Mouse (Mus musculus) CH12.LX (cell line): ENCODE measurements around the gene Dlg2. TPM values are rescaled to one million over a fixed set of nuclear protein-coding genes. Genes with fewer than 3 reads are reported as not detected.

Source experiments
- DNase-seq: peaks from one replicate; pipeline ENCODE4 v3.0.0-alpha.2; 2013; ENCODE audit errors: extremely low read depth
- H3K27ac ChIP-seq: 2 replicates; pipeline ENCODE4 v1.5.1; 2012; ENCODE audit warnings: low read depth, mild to moderate bottlenecking, control low read depth, moderate library complexity; ENCODE audit not compliant: insufficient read depth
- H3K27me3 ChIP-seq: replicated peaks from 2 replicates; pipeline ENCODE3; 2012; ENCODE audit warnings: inconsistent platforms
- H3K36me3 ChIP-seq, 2 experiments: replicated peaks in 1 of 2; 2 replicates each; pipeline versions ENCODE3 to v1.6.1; 2012; ENCODE audit warnings: inconsistent platforms in 1 of 2, low read length in 1 of 2, mild to moderate bottlenecking in 1 of 2, mixed read lengths in 1 of 2, moderate library complexity in 1 of 2; ENCODE audit not compliant: control insufficient read depth in 1 of 2, insufficient read depth in 1 of 2
- H3K4me1 ChIP-seq, 2 experiments: 2 replicates each; pipeline ENCODE4 v1.6.1; 2012; ENCODE audit warnings: inconsistent platforms in 1 of 2, moderate library complexity in 1 of 2; ENCODE audit not compliant: insufficient read depth in 2 of 2, control insufficient read depth in 1 of 2
- H3K4me2 ChIP-seq: 2 replicates; pipeline ENCODE4 v1.6.1; 2012; ENCODE audit warnings: low read depth, mild to moderate bottlenecking, control low read depth; ENCODE audit not compliant: poor library complexity, insufficient read depth, severe bottlenecking
- H3K4me3 ChIP-seq, 3 experiments: fragments of 150-350 bp in 1 of 3; sonication (generic) in 1 of 3; replicated peaks in 1 of 3; 2 replicates each; pipeline versions ENCODE3 to v1.5.1; 2011 to 2012; ENCODE audit warnings: low read depth in 2 of 3, low read length in 2 of 3, mild to moderate bottlenecking in 2 of 3, moderate library complexity in 2 of 3, control low read depth in 1 of 3, improper control_type of control experiment in 1 of 3, inconsistent platforms in 1 of 3, mixed read lengths in 1 of 3; ENCODE audit not compliant: poor library complexity in 1 of 3
- H3K79me2 ChIP-seq: replicated peaks from 2 replicates; pipeline ENCODE4 v1.6.1; 2012; ENCODE audit warnings: mild to moderate bottlenecking, moderate library complexity; ENCODE audit not compliant: control insufficient read depth, poor library complexity, insufficient read depth, severe bottlenecking; ENCODE audit errors: extremely low read depth
- H3K9ac ChIP-seq: 2 replicates; pipeline ENCODE4 v1.6.1; 2012; ENCODE audit warnings: low read depth, mild to moderate bottlenecking, control low read depth, moderate library complexity; ENCODE audit not compliant: insufficient read depth
- H3K9me3 ChIP-seq: replicated peaks from 2 replicates; pipeline ENCODE3; 2012; ENCODE audit warnings: low read length, inconsistent platforms, mixed read lengths
- CHD2 ChIP-seq: IDR thresholded peaks from 2 replicates; pipeline ENCODE4 v1.6.1; 2011; ENCODE audit warnings: low read length, improper control_type of control experiment
- CTCF ChIP-seq, 2 experiments: IDR thresholded peaks in 1 of 2; conservative IDR thresholded peaks in 1 of 2; 2 replicates each; pipeline ENCODE4 v1.5.1; 2011 to 2012; ENCODE audit warnings: low read depth in 2 of 2, low read length in 2 of 2, improper control_type of control experiment in 1 of 2, inconsistent platforms in 1 of 2, mild to moderate bottlenecking in 1 of 2, moderate library complexity in 1 of 2
- ELF1 ChIP-seq: IDR thresholded peaks from 2 replicates; pipeline ENCODE4 v1.6.1; 2014; ENCODE audit warnings: low read depth, mild to moderate bottlenecking, inconsistent platforms, low read length, improper control_type of control experiment
- EP300 ChIP-seq: IDR thresholded peaks from 2 replicates; pipeline ENCODE4 v1.6.1; 2011; ENCODE audit warnings: low read length, improper control_type of control experiment
- ETS1 ChIP-seq: conservative IDR thresholded peaks from 2 replicates; pipeline ENCODE4 v1.6.1; 2012; ENCODE audit warnings: low read depth, mild to moderate bottlenecking, inconsistent platforms, low read length, improper control_type of control experiment, moderate library complexity
- GABPA ChIP-seq: IDR thresholded peaks from 2 replicates; pipeline ENCODE4 v1.6.1; 2012; ENCODE audit warnings: low read depth, low read length, improper control_type of control experiment, inconsistent platforms; ENCODE audit not compliant: insufficient replicate concordance
- HCFC1 ChIP-seq: IDR thresholded peaks from 2 replicates; pipeline ENCODE4 v1.6.1; 2012; ENCODE audit warnings: low read depth, mild to moderate bottlenecking, inconsistent platforms, low read length, improper control_type of control experiment
- IRF4 ChIP-seq: IDR thresholded peaks from 2 replicates; pipeline ENCODE4 v1.6.1; 2014; ENCODE audit warnings: low read depth, mild to moderate bottlenecking, inconsistent platforms, low read length, improper control_type of control experiment
- JUN ChIP-seq: IDR thresholded peaks from 2 replicates; pipeline ENCODE4 v1.6.1; 2011; ENCODE audit warnings: low read depth, mild to moderate bottlenecking, low read length, improper control_type of control experiment, moderate library complexity; ENCODE audit not compliant: insufficient read depth
- MAZ ChIP-seq: IDR thresholded peaks from 2 replicates; pipeline ENCODE4 v1.6.1; 2012; ENCODE audit warnings: low read depth, mild to moderate bottlenecking, inconsistent platforms, low read length, improper control_type of control experiment, moderate library complexity
- MXI1 ChIP-seq: IDR thresholded peaks from 2 replicates; pipeline ENCODE4 v1.6.1; 2011; ENCODE audit warnings: mild to moderate bottlenecking, low read depth, low read length, improper control_type of control experiment
- MYC ChIP-seq: IDR thresholded peaks from 2 replicates; pipeline ENCODE4 v1.6.1; 2011; ENCODE audit warnings: low read depth, mild to moderate bottlenecking, improper control_type of control experiment, low read length
- NELFE ChIP-seq: IDR thresholded peaks from 2 replicates; pipeline ENCODE4 v1.6.1; 2011; ENCODE audit warnings: low read depth, low read length, improper control_type of control experiment
- NRF1 ChIP-seq: IDR thresholded peaks from 2 replicates; pipeline ENCODE4 v1.6.1; 2014; ENCODE audit warnings: low read depth, mild to moderate bottlenecking, inconsistent platforms, low read length, improper control_type of control experiment, moderate library complexity
- PAX5 ChIP-seq: IDR thresholded peaks from 2 replicates; pipeline ENCODE4 v1.6.1; 2012; ENCODE audit warnings: low read length, inconsistent platforms, mixed read lengths
- POLR2A ChIP-seq: IDR thresholded peaks from 2 replicates; pipeline ENCODE4 v1.6.1; 2011; ENCODE audit warnings: low read depth, mild to moderate bottlenecking, improper control_type of control experiment, low read length
- RAD21 ChIP-seq: IDR thresholded peaks from 2 replicates; pipeline ENCODE4 v1.6.1; 2011; ENCODE audit warnings: low read depth, mild to moderate bottlenecking, low read length, improper control_type of control experiment, moderate library complexity
- RCOR1 ChIP-seq: conservative IDR thresholded peaks from 2 replicates; pipeline ENCODE4 v1.6.1; 2012; ENCODE audit warnings: low read depth, mild to moderate bottlenecking, inconsistent platforms, low read length, improper control_type of control experiment
- SMC3 ChIP-seq: IDR thresholded peaks from 2 replicates; pipeline ENCODE4 v1.6.1; 2011; ENCODE audit warnings: low read depth, low read length, improper control_type of control experiment
- TCF12 ChIP-seq: IDR thresholded peaks from 2 replicates; pipeline ENCODE4 v1.6.1; 2014; ENCODE audit warnings: low read depth, mild to moderate bottlenecking, inconsistent platforms, low read length, improper control_type of control experiment
- UBTF ChIP-seq: IDR thresholded peaks from 2 replicates; pipeline ENCODE4 v1.6.1; 2012; ENCODE audit warnings: low read depth, mild to moderate bottlenecking, inconsistent platforms, low read length, improper control_type of control experiment, moderate library complexity
- ZMIZ1 ChIP-seq: IDR thresholded peaks from 2 replicates; pipeline ENCODE4 v1.6.1; 2012; ENCODE audit warnings: low read depth, mild to moderate bottlenecking, inconsistent platforms, low read length, improper control_type of control experiment
- dilution Hi-C: fragments of 300-500 bp; cut with MboI; formaldehyde crosslinking; loops from 2 replicates; pipeline ENCODE4 v1.14.3; 2020; ENCODE audit warnings: low sequenced_read_pairs; ENCODE audit not compliant: extremely low pct_unique_long_range_greater_than_20kb, extremely low pct_ligation_motif_present
- in situ Hi-C: fragments of 300-500 bp; cut with MboI; formaldehyde crosslinking; loops from 3 replicates; pipeline ENCODE4 v1.14.3; 2019; ENCODE audit warnings: low sequenced_read_pairs, low pct_ligation_motif_present, low pct_unique_long_range_greater_than_20kb, mixed read lengths
- polyA plus RNA-seq: library from polyadenylated mRNA; unstranded; fragments of >175 nt; gene quantifications from 2 replicates; pipeline ENCODE4 v1.2.1, GENCODE M21; 2012; ENCODE audit warnings: low read depth; ENCODE audit not compliant: insufficient read length
- total RNA-seq, 2 experiments: library from RNA; depleted of rRNA; stranded (reverse); fragments of 300-350 nt in 1 of 2; fragments of >200 nt in 1 of 2; gene quantifications; 2 replicates each; pipeline ENCODE4 v1.2.3; 2012 to 2014

The Dlg2 gene
- total and polyA plus RNA-seq, 3 experiments, result 0.36 TPM; not detected in 2

- no peak for DNase-seq
- peaks cover 0 to 2% of the 10 kb centered on the region in 2 experiments; a peak in 2 of 4 replicates for H3K4me1 ChIP-seq
- peak overlapping the region; percentile 51 for H3K9ac ChIP-seq
- dilution Hi-C loops, result no loop called here
- in situ Hi-C loops, result no loop called here
- H3K27ac ChIP-seq, result no peak overlapping the region
- H3K27me3 ChIP-seq, result no peaks in the 10 kb centered on the region
- H3K4me2 ChIP-seq, result peak overlapping the region; percentile 72
- no peaks in the 10 kb centered on the region for H3K36me3 ChIP-seq
- H3K4me3 ChIP-seq, result peak overlapping the region in 1 of 3 experiments; percentile 39
- TF ChIP-seq RCOR1, result no peak
- TF ChIP-seq MYC, result 0 out of 2 replicates have a peak, but pooled peaks have one; percentile 37
- TF ChIP-seq ETS1, result no peak
- TF ChIP-seq MXI1, result 0 out of 2 replicates have a peak, but pooled peaks have one; percentile 36
- 0 out of 2 replicates have a peak, but pooled peaks have one; percentile 19 for TF ChIP-seq IRF4
- TF ChIP-seq CHD2, result no peak
- no peak for TF ChIP-seq JUN
- TF ChIP-seq UBTF, result no peak
- TF ChIP-seq PAX5, result no peak
- TF ChIP-seq SMC3, result no peak
- TF ChIP-seq ELF1, result peak; percentile 95
- no peak for TF ChIP-seq MAZ
- no peak for TF ChIP-seq EP300
- peak; percentile 51 for TF ChIP-seq TCF12
- TF ChIP-seq CTCF (conservative IDR thresholded peaks at IDR 0.05 in 1 of 2, IDR thresholded peaks at IDR 0.05 in 1 of 2; ENCODE audit: low read depth in 2 of 2, low read length in 2 of 2), result peak in 1 of 2 experiments; percentile 60; a peak in 2 of 4 replicates
- peak; percentile 57 for TF ChIP-seq NELFE
- TF ChIP-seq HCFC1, result peak; percentile 55
- TF ChIP-seq POLR2A, result peak; percentile 76
- TF ChIP-seq ZMIZ1, result peak; percentile 52; the same call in 1 of the 2 replicates
- TF ChIP-seq, all 38 proteins: peak for 10
- Histone ChIP-seq H3K79me2 (peaks cover 6% of the 10 kb centered on the region), H3K9me3 (no peaks in the 10 kb centered on the region)
These were observed 15.5 kb upstream of the Dlg2 start for GRCm38 (mm10) chr7:90460930-90461329.

- dilution Hi-C loops (no loop called here), in situ Hi-C loops (no loop called here)
- Histone ChIP-seq H3K36me3 (no peaks in the 10 kb centered on the region), H3K9ac (peak overlapping the region; percentile 51), H3K9me3 (no peaks in the 10 kb centered on the region), H3K79me2 (peaks cover 1% of the 10 kb centered on the region; the same call in 1 of the 2 replicates), H3K4me3 (peak overlapping the region in 1 of 3 experiments; percentile 39), H3K4me2 (peak overlapping the region; percentile 72), H3K4me1 (no peaks in the 10 kb centered on the region), H3K27ac (no peak overlapping the region), H3K27me3 (no peaks in the 10 kb centered on the region)
- DNase-seq, result no peak
- TF ChIP-seq GABPA, result no peak
- no peak for TF ChIP-seq NRF1
- no peak for TF ChIP-seq CHD2
- TF ChIP-seq MXI1, result 0 out of 2 replicates have a peak, but pooled peaks have one; percentile 3
- TF ChIP-seq RAD21, result no peak
- TF ChIP-seq, all 38 proteins: peak for 1
These were observed 15.0 kb upstream of the Dlg2 start for GRCm38 (mm10) chr7:90461441-90461840.
